Mouse (Mus musculus): ENCODE measurements around the gene Rbfox1.
A peak's percentile ranks its signal among the peaks of the same experiment; 100 is the strongest.

Rbfox1 gene

DNA sequence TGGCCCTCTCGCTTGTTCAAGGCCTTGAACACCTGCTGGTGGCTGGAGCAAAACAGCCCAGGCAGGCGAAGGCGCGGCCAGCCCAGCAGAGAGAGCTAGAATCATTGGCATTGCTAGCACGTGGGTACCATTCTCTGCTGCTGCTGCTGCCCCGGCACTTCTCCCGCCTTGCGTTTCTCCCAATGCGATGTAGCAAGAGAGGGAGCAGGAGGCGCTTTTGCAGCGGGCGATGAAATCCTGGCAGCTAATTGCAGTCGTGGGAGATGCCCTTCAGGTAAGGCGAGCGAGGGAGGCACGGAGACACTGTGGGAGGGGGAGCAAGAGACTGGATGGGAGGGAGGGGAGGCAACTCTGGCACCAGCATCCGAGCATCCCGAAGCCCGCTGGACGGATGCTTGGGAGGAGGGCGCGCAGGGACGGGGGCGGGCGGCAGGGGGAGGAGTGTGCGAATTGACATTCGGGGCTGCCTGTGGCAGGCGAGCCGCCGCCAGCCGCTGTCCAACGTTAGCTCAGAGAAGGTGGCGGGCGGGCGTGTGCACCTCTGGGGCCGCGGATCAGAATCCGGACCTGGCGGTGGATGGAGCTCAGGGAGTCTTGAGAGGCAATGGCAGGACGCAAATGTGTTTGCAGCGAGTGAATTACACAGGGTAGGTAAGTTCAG lies 463.6 kb downstream of the Rbfox1 start:
- DNase-seq (ENCODE audit: inconsistent age in 2 of 2, low spot score in 1 of 2) = peak in 1 of 2 experiments; percentile 32

DNA sequence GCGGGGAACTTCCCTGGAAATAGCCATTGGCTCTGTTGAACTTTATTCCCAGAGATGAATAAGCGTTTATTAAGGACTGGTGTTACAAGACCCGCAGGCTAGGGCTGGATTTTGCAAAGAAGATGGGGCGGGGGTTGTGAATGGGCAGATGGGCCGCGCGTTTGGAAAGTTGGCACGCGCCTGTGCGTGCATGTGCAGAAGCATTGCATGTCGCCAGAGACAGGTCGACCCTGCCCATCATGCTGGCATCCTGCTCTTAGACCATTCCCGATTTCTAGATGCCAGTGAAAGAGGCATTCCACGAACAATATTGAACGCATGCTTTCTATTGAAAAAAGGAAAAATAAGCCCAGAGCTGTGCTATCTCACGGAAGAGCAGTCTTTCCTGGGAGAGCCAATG lies 464.2 kb downstream of the Rbfox1 start:
- no peak for DNase-seq (ENCODE audit: inconsistent age in 2 of 2, low spot score in 1 of 2)

DNA sequence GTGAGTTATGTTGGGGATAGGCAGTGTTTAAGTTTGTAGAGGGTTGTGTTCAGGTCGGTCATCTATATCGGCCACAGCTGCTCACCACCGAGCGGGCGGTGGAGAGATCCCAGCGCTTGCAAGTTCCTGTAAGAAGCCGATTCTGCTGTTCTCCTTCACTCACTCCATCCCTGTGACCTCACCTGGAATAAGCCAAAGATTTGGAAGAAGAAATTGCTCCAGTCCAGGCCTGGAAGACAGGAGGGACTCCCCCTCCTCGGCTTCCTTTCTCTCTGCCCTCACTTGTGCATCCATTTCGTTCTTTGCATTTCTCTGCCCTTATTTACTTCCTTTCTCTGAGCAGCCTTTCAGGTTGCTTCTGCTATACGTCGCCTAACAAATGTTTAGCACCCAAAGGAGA lies 465.1 kb downstream of the Rbfox1 start:
- DNase-seq (ENCODE audit: inconsistent age in 2 of 2, low spot score in 1 of 2) = no peak

DNA sequence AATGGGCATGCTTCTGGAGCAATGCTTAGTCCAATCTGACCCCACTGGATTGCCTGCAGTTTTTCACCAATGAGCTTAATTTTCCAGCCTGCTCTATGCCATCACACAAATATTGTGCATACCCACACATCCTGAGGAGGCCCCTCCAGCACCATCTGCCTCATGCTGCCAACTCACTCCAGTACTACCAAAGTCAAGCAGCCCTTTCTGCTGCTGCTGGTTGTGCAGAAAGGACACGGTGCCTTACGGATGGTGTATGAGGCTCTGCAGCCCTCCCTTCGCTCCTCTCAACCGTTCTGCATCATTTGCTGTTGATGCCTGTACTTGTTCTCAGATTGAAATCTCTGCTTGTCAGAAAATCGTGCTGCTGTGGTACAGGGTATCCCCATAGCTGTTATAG lies 468.0 kb downstream of the Rbfox1 start:
- DNase-seq (ENCODE audit: inconsistent age in 2 of 2, low spot score in 1 of 2) = no peak

DNA sequence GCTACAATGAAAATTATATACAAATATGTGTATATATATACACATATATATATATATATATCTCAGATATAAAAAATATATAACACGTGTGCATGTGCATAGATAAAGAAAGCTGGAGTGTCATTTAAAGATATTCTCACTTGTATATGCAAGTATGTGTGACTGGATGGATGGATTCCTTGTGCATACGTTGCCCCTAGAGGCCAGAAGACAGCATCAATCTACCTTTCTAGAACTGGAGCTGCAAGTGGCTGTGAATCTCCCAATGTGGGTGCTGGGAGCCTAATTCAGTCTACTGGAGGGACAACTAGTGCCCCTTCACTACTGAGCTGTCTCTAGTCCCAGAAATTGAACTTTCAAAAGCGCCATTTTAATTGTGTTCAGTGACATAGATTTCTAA lies 471.8 kb downstream of the Rbfox1 start:
- DNase-seq (ENCODE audit: inconsistent age in 2 of 2, low spot score in 1 of 2) = no peak

DNA sequence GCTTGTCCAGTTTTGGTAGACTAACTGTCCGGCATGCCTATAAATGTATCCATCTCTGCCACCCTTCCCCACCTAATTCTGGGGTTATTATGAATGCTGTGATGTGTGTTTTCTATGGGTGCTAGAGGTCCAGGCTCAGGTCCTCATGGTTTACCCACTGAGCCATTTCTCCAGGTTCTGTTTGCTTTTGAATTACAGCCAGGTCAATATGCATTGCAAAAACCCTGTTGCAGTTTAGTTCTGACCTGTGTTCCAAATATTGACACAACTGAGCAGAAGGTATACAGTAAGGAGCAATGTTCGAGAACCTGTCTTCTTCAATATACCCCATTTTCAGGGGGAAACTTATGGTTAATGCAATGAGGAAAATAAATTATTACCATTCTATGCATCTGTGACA lies 480.6 kb downstream of the Rbfox1 start:
- no peak for DNase-seq (ENCODE audit: inconsistent age in 2 of 2, low spot score in 1 of 2)

- DNase-seq (ENCODE audit: inconsistent age in 2 of 2, low spot score in 1 of 2) = no peak
Observed at GRCm38 (mm10) chr16:6366649-6367048, 481.5 kb downstream of the Rbfox1 start.

GRCm38 (mm10) chr16:6380924-6381323 lies 495.8 kb downstream of the Rbfox1 start:
- no peak for DNase-seq (ENCODE audit: inconsistent age in 2 of 2, low spot score in 1 of 2)

GRCm38 (mm10) chr16:6381572-6381971 lies 496.4 kb downstream of the Rbfox1 start:
- DNase-seq (ENCODE audit: inconsistent age in 2 of 2, low spot score in 1 of 2) = no peak

- DNase-seq (ENCODE audit: inconsistent age in 2 of 2, low spot score in 1 of 2) = no peak
Observed at GRCm38 (mm10) chr16:6382712-6383111, 497.6 kb downstream of the Rbfox1 start.

GRCm38 (mm10) chr16:6390278-6390930 lies 505.2 kb downstream of the Rbfox1 start:
- DNase-seq (ENCODE audit: inconsistent age in 2 of 2, low spot score in 1 of 2) = no peak

DNA sequence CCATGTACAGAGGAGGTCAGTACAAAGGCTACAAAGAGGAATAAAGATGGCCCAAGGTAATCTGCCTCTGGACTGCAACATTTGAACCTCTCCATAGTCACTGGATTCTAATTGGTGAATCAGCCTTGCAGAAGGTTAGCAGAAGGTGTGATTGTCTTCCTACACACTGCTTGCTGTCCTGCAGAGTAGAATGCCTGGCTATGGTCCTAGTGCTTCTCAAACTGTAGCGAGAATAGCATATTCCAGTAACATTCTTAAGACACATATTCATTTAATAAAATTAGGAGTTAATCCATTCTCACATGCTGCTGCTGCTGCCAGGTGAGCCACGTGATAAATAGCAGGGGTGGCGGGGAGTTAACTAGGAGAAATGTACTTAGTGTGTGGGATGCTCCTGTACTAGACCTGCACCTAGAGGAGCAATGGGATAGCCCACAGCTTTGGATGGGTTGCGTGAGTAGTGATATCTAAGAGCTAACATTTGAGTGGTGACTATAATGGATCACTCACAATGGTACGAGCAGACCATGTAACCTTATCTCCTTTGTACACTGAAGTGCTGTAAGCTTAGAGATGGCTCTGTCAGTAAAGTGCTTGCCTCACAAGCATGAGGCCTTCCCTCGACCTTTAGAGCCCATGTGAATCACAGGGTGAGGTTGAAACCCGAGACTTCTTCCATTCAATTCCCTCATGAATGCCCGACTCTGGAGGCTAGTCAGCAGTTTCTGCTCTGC lies 511.7 kb downstream of the Rbfox1 start:
- peak in 1 of 2 experiments; percentile 17 for DNase-seq (ENCODE audit: inconsistent age in 2 of 2, low spot score in 1 of 2)

DNA sequence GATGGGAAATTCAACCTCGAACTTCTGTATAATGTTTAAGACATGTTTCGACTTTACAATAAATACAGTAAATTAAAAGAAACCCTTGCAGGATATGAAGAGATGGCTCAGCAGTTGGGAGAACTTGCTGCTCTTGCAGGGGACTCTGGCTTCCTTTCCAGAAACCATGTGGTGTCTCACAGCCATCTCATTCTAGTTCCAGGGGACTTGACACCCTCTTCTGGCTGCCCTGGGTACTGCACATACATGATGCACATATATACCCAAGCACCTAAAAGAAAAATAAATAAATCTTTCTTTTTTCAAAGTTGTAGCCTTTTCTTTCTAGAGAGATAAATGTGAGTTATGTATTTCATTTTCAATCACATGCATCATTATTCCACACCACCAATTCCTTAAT lies 512.5 kb downstream of the Rbfox1 start:
- DNase-seq (ENCODE audit: inconsistent age in 2 of 2, low spot score in 1 of 2) = no peak

- no peak for DNase-seq (ENCODE audit: inconsistent age in 2 of 2, low spot score in 1 of 2)
Observed at GRCm38 (mm10) chr16:6402816-6403215, 517.7 kb downstream of the Rbfox1 start.

GRCm38 (mm10) chr16:6414846-6415245 lies 529.7 kb downstream of the Rbfox1 start:
- no peak for DNase-seq (ENCODE audit: inconsistent age in 2 of 2, low spot score in 1 of 2)

DNA sequence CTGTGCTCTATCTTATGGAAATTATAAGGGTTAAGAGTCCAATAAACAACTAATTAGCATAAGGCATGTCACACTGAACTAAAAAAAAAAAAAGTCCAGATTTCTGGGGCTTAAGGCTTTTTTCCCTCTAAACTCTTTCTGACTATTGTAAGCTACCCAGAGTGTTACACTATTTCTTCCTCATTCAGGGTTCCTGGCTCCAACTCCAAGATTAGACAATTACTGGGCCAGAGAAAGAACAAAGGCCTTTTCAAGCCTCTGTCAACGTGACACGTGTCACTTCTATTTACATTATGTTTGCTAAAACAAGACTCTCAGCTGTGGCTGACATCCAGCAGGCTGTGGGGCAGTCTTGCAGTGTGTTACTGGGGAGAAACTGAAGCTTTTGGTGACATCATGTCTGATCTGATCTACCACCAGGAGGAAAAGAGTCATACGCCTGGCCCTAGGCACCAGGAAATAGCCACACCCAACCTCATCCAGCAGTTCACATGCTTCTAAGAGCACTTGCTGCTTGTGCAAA lies 536.5 kb downstream of the Rbfox1 start:
- no peak for DNase-seq (ENCODE audit: inconsistent age in 2 of 2, low spot score in 1 of 2)

DNA sequence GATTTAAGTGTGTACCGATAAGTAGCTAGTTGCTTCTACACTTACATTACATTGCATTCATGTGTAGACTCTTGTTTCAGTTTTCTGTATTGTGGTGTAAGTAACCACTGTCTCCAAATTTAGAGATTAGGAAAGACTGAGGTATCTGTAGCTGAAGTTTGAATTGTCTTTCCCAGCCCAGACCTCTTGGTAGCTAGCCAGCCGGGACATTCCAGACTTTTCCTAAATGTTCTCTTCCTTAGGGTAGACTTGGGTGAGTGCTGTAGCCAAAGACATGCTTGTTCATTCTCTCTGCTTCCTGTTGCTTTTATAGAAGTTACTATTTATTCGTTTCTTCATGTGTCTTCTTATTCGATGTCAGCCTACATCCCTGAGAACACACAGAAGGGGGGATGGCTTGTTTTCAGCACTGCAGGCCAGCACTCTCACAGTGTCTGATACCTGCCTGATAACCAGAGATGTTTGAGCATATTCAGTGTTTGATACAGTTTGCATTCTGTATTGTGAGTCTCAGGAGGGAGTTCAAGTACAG lies 538.8 kb downstream of the Rbfox1 start:
- no peak for DNase-seq (ENCODE audit: inconsistent age in 2 of 2, low spot score in 1 of 2)

DNA sequence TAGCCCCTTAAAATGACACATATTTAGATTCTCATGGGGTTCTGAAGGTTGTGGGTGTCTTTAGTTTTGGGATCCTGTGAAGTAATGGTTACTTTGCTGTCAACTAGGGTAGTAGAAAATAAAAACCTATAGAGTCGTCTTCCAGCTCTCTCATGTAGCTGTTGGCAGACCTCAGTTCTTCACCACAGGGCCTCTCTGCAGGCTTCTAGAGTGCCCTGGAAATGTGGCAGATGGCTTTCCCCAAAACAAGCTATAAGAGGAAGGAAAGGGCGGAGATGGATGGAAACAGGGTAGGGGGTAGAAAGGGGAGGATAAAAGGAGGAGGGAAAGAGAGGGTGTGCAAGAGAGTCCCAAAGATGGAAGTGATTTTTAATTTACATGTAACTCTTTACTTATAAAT lies 539.6 kb downstream of the Rbfox1 start:
- DNase-seq (ENCODE audit: inconsistent age in 2 of 2, low spot score in 1 of 2) = no peak

DNA sequence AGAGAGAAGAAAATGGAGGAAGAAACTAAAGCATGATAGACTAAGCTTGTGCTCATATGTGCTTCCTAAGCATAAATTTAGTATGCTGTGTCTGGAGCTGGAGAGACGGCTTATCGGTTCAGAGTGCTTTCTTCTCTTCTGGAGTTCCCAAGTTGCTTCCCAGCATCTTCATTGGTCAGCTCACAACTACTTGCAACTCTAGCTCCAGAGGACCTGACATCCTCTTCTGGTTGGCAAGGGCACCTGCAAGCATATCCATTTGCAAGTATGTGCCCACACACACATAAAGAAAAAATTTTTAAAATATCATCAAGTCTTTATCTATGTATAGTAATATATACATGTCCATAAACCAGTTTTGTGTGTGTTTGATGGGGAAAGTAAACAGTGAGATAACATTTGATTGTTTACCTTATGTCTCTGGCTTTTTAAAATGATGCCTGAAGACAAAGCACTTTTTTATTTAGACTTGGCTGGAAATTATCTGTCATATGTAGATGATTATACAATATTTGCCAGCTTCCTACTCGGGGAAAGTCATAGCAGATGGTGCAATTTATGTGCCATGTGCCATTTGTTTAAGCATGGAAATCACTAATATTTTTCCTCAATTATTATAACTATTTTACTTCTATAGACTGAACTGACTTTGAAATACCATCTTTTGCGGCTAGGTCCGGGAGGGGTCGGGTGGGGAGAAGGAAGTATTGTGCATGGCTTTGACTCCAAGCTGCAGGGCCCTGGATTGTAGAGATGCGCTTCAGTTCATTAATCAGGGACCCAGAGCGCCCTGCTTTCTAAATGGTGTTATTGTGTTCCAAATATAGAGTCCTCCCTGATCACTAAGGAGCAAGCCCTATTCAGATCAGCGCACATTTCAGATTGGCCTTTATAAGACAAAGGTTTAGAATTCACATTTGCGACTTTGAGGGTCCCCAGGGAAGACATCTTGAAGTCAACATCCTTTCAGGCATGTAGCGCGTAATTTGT lies 542.4 kb downstream of the Rbfox1 start:
- no peak for DNase-seq (ENCODE audit: inconsistent age in 2 of 2, low spot score in 1 of 2)

- DNase-seq (ENCODE audit: inconsistent age in 2 of 2, low spot score in 1 of 2) = no peak
Observed at GRCm38 (mm10) chr16:6430981-6431380, 545.8 kb downstream of the Rbfox1 start.

GRCm38 (mm10) chr16:6436445-6436844 lies 551.3 kb downstream of the Rbfox1 start:
- DNase-seq (ENCODE audit: inconsistent age in 2 of 2, low spot score in 1 of 2) = peak in 1 of 2 experiments; percentile 29
